In the genomic region with DNA sequence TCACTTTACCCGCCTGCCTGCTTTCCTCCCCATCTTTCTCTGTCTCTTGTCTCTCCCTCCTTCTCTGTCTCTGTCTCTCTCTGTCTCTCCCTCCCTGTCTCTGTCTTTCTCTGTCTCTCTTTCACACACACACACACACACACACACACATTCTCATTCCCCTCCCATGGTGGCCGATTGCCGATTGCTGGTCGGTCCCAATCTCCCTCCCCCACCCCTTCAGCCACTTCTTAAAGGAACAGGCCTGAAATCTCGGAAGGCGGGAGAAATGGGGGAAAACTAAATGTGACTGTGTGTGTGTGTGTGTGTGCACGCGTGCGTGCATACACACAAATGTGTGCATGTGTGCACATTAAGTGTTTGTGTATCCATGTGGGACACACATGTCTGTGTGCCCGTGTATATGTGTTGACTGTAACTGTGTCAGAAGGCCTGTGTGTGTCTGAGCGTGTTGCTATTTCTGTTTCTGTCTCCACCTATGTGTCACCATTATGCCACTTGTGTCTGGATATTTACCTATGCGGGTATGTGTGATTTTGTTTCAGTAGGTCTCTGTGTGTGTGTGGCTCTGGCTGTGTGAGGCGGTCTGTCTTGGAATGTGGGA, we compare ENCODE assay signal across 8 mouse cellular contexts. TPM values are rescaled to one million over a fixed set of nuclear protein-coding genes. Genes with fewer than 3 reads are reported as not detected.
DNase-seq lines count a peak whose midpoint lies in the region; ATAC-seq and TF ChIP-seq lines count a peak whose summit lies in the region.

No protein-coding gene starts in this region.

- H3K4me1 ChIP-seq in embryonic facial prominence, embryonic 14.5 days (ENCODE audit: control insufficient read depth, insufficient read depth, low read length), result 0 out of 2 replicates have a peak, but pooled peaks cover 5% of the 10 kb centered on the region
- peaks cover 30% of the 10 kb centered on the region; the same call in 1 of the 2 replicates for H3K4me1 ChIP-seq in hindbrain, embryonic 16.5 days (ENCODE audit: control insufficient read depth, insufficient read depth, low read depth, low read length)
- H3K4me1 ChIP-seq in olfactory bulb, adult 2 months (ENCODE audit: control insufficient read depth, insufficient read depth, low read length), result peaks cover 28% of the 10 kb centered on the region

- peak overlapping the region; percentile 57 for H3K27ac ChIP-seq in left cerebral cortex, adult 2 months
- peak overlapping the region; percentile 61 for H3K27ac ChIP-seq in embryonic facial prominence, embryonic 14.5 days (replicated peaks; ENCODE audit: low read depth, low read length)
- H3K27ac ChIP-seq in hindbrain, embryonic 16.5 days (ENCODE audit: low read depth, low read length), result peak overlapping the region; percentile 90
- H3K27ac ChIP-seq in olfactory bulb, adult 2 months (ENCODE audit: insufficient read depth, low read depth, low read length), result peak overlapping the region; percentile 73

- TF ChIP-seq POLR2A in olfactory bulb, adult 2 months (IDR thresholded peaks at IDR 0.05; ENCODE audit: insufficient read depth, low read depth, low read length), result no peak

- H3K4me2 ChIP-seq in embryonic facial prominence, embryonic 14.5 days (ENCODE audit: low read depth, low read length), result peak overlapping the region; percentile 56
- peak overlapping the region; percentile 59 for H3K4me2 ChIP-seq in hindbrain, embryonic 16.5 days (ENCODE audit: low read length)

- DNase-seq in left cerebral cortex, adult 2 months (ENCODE audit: extremely low spot score in 1 of 2, low spot score in 2 of 2), result no peak
- DNase-seq in left cerebral cortex, postnatal 36 days (ENCODE audit: low spot score in 2 of 2), result no peak
- DNase-seq in embryonic facial prominence, embryonic 14.5 days (ENCODE audit: low spot score), result peak; percentile 46
- DNase-seq in left cerebral cortex, adult 9 months (ENCODE audit: low spot score in 2 of 2), result no peak
- DNase-seq in testis, postnatal 14 days (ENCODE audit: low spot score), result no peak
- DNase-seq in layer of hippocampus, adult 11-12 months (ENCODE audit: low spot score), result no peak

- H3K27me3 ChIP-seq in embryonic facial prominence, embryonic 14.5 days (replicated peaks; ENCODE audit: control insufficient read depth, insufficient read depth, low read length), result no peaks in the 10 kb centered on the region
- no peaks in the 10 kb centered on the region for H3K27me3 ChIP-seq in hindbrain, embryonic 16.5 days (replicated peaks; ENCODE audit: control insufficient read depth, insufficient read depth, low read length)

- intact Hi-C loops in left cerebral cortex, adult 2 months (cut with DNase I), result loop anchor here (2.0 kb wide), 1 partner anchor 28 kb away; no protein-coding TSS in a partner anchor
- intact Hi-C loops in left cerebral cortex, postnatal 36 days (cut with DNase I), result no loop called here

- TF ChIP-seq CTCF in left cerebral cortex, adult 2 months (IDR thresholded peaks at IDR 0.05), result no peak
- TF ChIP-seq CTCF in olfactory bulb, adult 2 months (IDR thresholded peaks at IDR 0.05; ENCODE audit: insufficient read depth, low read depth, low read length), result no peak

- H3K9ac ChIP-seq in embryonic facial prominence, embryonic 14.5 days (ENCODE audit: low read depth, low read length), result peak overlapping the region; percentile 53
- H3K9ac ChIP-seq in hindbrain, embryonic 16.5 days (ENCODE audit: low read depth, low read length), result peak overlapping the region; percentile 72

- no peaks in the 10 kb centered on the region for H3K9me3 ChIP-seq in embryonic facial prominence, embryonic 14.5 days (ENCODE audit: control insufficient read depth, low read length)
- H3K9me3 ChIP-seq in hindbrain, embryonic 16.5 days (ENCODE audit: control insufficient read depth, low read length), result no peaks in the 10 kb centered on the region

- 0 out of 2 replicates have a peak, but pooled peaks cover 15% of the 10 kb centered on the region for H3K36me3 ChIP-seq in embryonic facial prominence, embryonic 14.5 days (ENCODE audit: control insufficient read depth, insufficient read depth, low read length)
- no peaks in the 10 kb centered on the region for H3K36me3 ChIP-seq in hindbrain, embryonic 16.5 days (ENCODE audit: control insufficient read depth, insufficient read depth, low read length)

- peak overlapping the region; percentile 58 for H3K4me3 ChIP-seq in left cerebral cortex, adult 2 months
- peak overlapping the region; percentile 47 for H3K4me3 ChIP-seq in embryonic facial prominence, embryonic 14.5 days (ENCODE audit: low read depth, low read length)
- peak overlapping the region; percentile 54 for H3K4me3 ChIP-seq in hindbrain, embryonic 16.5 days (ENCODE audit: low read length)
- H3K4me3 ChIP-seq in olfactory bulb, adult 2 months (ENCODE audit: insufficient read depth, low read depth, low read length), result peak overlapping the region; percentile 81

- WGBS in embryonic facial prominence, embryonic 14.5 days, result 40% methylated on average over 13 of the region's 13 CpGs
- 22% methylated on average over 13 of the region's 13 CpGs for WGBS in hindbrain, embryonic 16.5 days
- 23% methylated on average over 13 of the region's 13 CpGs for WGBS in olfactory bulb, adult 2 months

- ATAC-seq in embryonic facial prominence, embryonic 14.5 days (ENCODE audit: low read depth), result peak; percentile 41; the same call in 1 of the 2 replicates
- ATAC-seq in hindbrain, embryonic 16.5 days, result peak; percentile 48

RNA-seq across cellular contexts. Expression of gene Nlgn3, which starts 1.6 kb away (rescaled TPM):
- 100 to 1,000 TPM; 159 to 160 TPM for total RNA-seq in left cerebral cortex, adult 2 months (2021)
- total RNA-seq in left cerebral cortex, postnatal 36 days (2021), result 100 to 1,000 TPM; 161 to 163 TPM
- 13.9 and 18.8 TPM in 2 replicates for polyA plus RNA-seq in embryonic facial prominence, embryonic 14.5 days (2014; fragmentation: Nextera tagmentation; extraction: Ambion mirVana)
- 88.0 and 92.3 TPM in 2 replicates for polyA plus RNA-seq in hindbrain, embryonic 16.5 days (2015; fragmentation: Nextera tagmentation; extraction: Ambion mirVana)
- polyA plus RNA-seq in olfactory bulb, adult 2 months (2012; ENCODE audit: insufficient read depth, insufficient read length, low replicate concordance, missing spikeins), result not detected in 2 replicates

RNA-seq across cellular contexts. Expression of gene Med12, which starts 26.7 kb away (rescaled TPM):
- 10 to 100 TPM; 21.8 to 25.8 TPM for total RNA-seq in left cerebral cortex, adult 2 months (2021)
- 10 to 100 TPM; 18.4 to 26.4 TPM for total RNA-seq in left cerebral cortex, postnatal 36 days (2021)
- polyA plus RNA-seq in embryonic facial prominence, embryonic 14.5 days (2014; fragmentation: Nextera tagmentation; extraction: Ambion mirVana), result 38.0 and 42.5 TPM in 2 replicates
- 17.6 and 25.2 TPM in 2 replicates for polyA plus RNA-seq in hindbrain, embryonic 16.5 days (2015; fragmentation: Nextera tagmentation; extraction: Ambion mirVana)
- not detected in 2 replicates for polyA plus RNA-seq in olfactory bulb, adult 2 months (2012; ENCODE audit: insufficient read depth, insufficient read length, low replicate concordance, missing spikeins)

RNA-seq across cellular contexts. Expression of gene Gm20489, which starts 31.7 kb away (rescaled TPM):
- total RNA-seq in left cerebral cortex, adult 2 months (2021), result not detected
- total RNA-seq in left cerebral cortex, postnatal 36 days (2021), result not detected
- not detected in 2 replicates for polyA plus RNA-seq in embryonic facial prominence, embryonic 14.5 days (2014; fragmentation: Nextera tagmentation; extraction: Ambion mirVana)
- polyA plus RNA-seq in hindbrain, embryonic 16.5 days (2015; fragmentation: Nextera tagmentation; extraction: Ambion mirVana), result not detected in 2 replicates
- polyA plus RNA-seq in olfactory bulb, adult 2 months (2012; ENCODE audit: insufficient read depth, insufficient read length, low replicate concordance, missing spikeins), result not detected in 2 replicates

RNA-seq across cellular contexts. Expression of gene Il2rg, which starts 32.5 kb away (rescaled TPM):
- 1 to 10 TPM; 1.4 to 2.0 TPM for total RNA-seq in left cerebral cortex, adult 2 months (2021)
- 1 to 10 TPM in 1 of 2 experiments, under 1 TPM in 1; 0.99 to 2.4 TPM for total RNA-seq in left cerebral cortex, postnatal 36 days (2021)
- 12.6 and 14.5 TPM in 2 replicates for polyA plus RNA-seq in embryonic facial prominence, embryonic 14.5 days (2014; fragmentation: Nextera tagmentation; extraction: Ambion mirVana)
- polyA plus RNA-seq in hindbrain, embryonic 16.5 days (2015; fragmentation: Nextera tagmentation; extraction: Ambion mirVana), result 6.8 and 7.9 TPM in 2 replicates
- not detected in 2 replicates for polyA plus RNA-seq in olfactory bulb, adult 2 months (2012; ENCODE audit: insufficient read depth, insufficient read length, low replicate concordance, missing spikeins)

RNA-seq across cellular contexts. Expression of gene Gm614, which starts 36.7 kb away (rescaled TPM):
- total RNA-seq in left cerebral cortex, adult 2 months (2021), result not detected
- not detected for total RNA-seq in left cerebral cortex, postnatal 36 days (2021)
- polyA plus RNA-seq in embryonic facial prominence, embryonic 14.5 days (2014; fragmentation: Nextera tagmentation; extraction: Ambion mirVana), result not detected in 2 replicates
- polyA plus RNA-seq in hindbrain, embryonic 16.5 days (2015; fragmentation: Nextera tagmentation; extraction: Ambion mirVana), result not detected in 2 replicates
- not detected in 2 replicates for polyA plus RNA-seq in olfactory bulb, adult 2 months (2012; ENCODE audit: insufficient read depth, insufficient read length, low replicate concordance, missing spikeins)
